8 mouse cellular contexts compared by ENCODE assay signal in the genomic region with DNA sequence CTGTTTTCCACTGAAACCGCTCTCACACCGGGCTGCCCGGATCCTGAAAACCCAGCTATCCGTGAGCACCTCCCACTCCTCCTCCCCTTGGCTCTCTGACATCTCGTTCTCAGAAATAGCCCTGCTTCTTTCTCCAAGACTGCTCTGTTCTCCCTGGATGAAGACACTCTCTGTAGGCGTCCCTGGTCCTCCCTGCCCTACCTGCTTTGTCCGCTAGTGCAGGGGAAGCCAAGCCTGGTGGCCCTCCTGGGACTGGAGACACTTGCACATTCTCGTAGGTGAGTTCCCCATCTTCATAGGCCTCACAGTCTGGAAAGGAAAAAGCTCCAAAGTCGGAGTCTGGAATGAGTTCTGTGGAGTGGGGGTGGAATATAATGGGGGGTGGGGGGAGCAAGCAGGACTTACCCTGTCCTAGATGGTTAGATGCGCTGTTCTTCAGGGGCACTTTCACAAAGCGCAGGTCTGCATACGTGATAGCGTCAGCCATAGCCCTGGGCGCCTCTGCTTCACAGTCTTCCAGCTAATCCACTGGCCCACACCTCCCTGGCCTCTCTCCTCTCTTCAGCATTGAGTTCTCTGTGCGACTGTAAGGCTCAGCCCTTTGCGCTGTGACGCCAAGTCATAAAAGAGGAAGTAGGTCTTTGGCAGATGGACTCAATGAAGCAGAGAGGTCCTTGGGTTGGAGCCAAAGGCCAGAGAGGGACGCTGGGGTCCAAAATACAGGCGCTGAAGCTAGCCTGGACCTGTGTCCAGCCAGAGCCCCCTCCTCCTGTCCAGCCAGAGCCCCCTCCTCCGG. TPM values are rescaled to one million over a fixed set of nuclear protein-coding genes. Genes with fewer than 3 reads are reported as not detected.
DNase-seq lines count a peak whose midpoint lies in the region; ATAC-seq lines count a peak whose summit lies in the region.

Gene Cd72, minus strand, starts transcription at position 588 of the 796 bp plus-strand sequence.

- peak within 1 kb of the TSS; percentile 17 for H3K4me3 ChIP-seq in lung, embryonic 16.5 days (ENCODE audit: low read length)
- peak within 1 kb of the TSS; percentile 42 for H3K4me3 ChIP-seq in forebrain, embryonic 10.5 days

- H3K9ac ChIP-seq in lung, embryonic 16.5 days (ENCODE audit: low read length) = peak within 1 kb of the TSS; percentile 39

- no peak for DNase-seq in lung, postnatal 25 days (ENCODE audit: low spot score)
- DNase-seq in forebrain, embryonic 10.5 days (ENCODE audit: extremely low spot score, low spot score) = no peak
- DNase-seq in large intestine, adult 2 months (ENCODE audit: low read depth, low spot score) = no peak
- no peak for DNase-seq in gastrocnemius, postnatal 10 days
- DNase-seq in layer of hippocampus, adult 8-10 months (ENCODE audit: low spot score in 2 of 2) = no peak
- no peak for DNase-seq in left cerebral cortex, adult 8-10 months (ENCODE audit: low spot score in 2 of 2)

- H3K4me1 ChIP-seq in lung, embryonic 16.5 days (replicated peaks; ENCODE audit: control insufficient read depth, insufficient read depth, low read length) = peaks cover 15% of the 10 kb centered on the region
- H3K4me1 ChIP-seq in forebrain, embryonic 10.5 days = peaks cover 29% of the 10 kb centered on the region

- H3K27ac ChIP-seq in lung, embryonic 16.5 days (ENCODE audit: low read length) = no peak within 1 kb of the TSS
- peak within 1 kb of the TSS; percentile 12; the same call in 1 of the 2 replicates for H3K27ac ChIP-seq in forebrain, embryonic 10.5 days

- H3K36me3 ChIP-seq in lung, embryonic 16.5 days (ENCODE audit: control insufficient read depth, insufficient read depth, low read length) = no peaks in the 10 kb centered on the region
- H3K36me3 ChIP-seq in forebrain, embryonic 10.5 days (replicated peaks) = no peaks in the 10 kb centered on the region

- peak within 1 kb of the TSS; percentile 45 for H3K4me2 ChIP-seq in lung, embryonic 16.5 days (ENCODE audit: low read depth, low read length)

- 29% methylated on average over 20 of the region's 20 CpGs for WGBS in lung, embryonic 16.5 days
- 36% methylated on average over 20 of the region's 20 CpGs for WGBS in forebrain, embryonic 10.5 days
- WGBS in large intestine, adult 2 months = 28% methylated on average over 20 of the region's 20 CpGs

- no peak for ATAC-seq in lung, embryonic 16.5 days (ENCODE audit: low read depth)
- ATAC-seq in monocyte, adult 5-6 weeks (replicated peaks; ENCODE audit: insufficient number of reproducible peaks, low FRiP score, low TSS enrichment, poor library complexity, severe bottlenecking) = peak; percentile 74

- peaks cover 25% of the 10 kb centered on the region for H3K27me3 ChIP-seq in lung, embryonic 16.5 days (ENCODE audit: control insufficient read depth, insufficient read depth, low read depth, low read length)
- H3K27me3 ChIP-seq in forebrain, embryonic 10.5 days (ENCODE audit: poor library complexity, severe bottlenecking) = peaks cover 49% of the 10 kb centered on the region

- peaks cover 3% of the 10 kb centered on the region; the same call in 1 of the 2 replicates for H3K9me3 ChIP-seq in lung, embryonic 16.5 days (ENCODE audit: control insufficient read depth, low read length)
- H3K9me3 ChIP-seq in forebrain, embryonic 10.5 days = no peaks in the 10 kb centered on the region

RNA-seq across cellular contexts. Expression of gene Cd72, which starts in this region (rescaled TPM):
- 2.0 and 3.0 TPM in 2 replicates for polyA plus RNA-seq in lung, embryonic 16.5 days (2015; fragmentation: Nextera tagmentation; extraction: Ambion mirVana)
- 2.3 and 2.4 TPM in 2 replicates for polyA plus RNA-seq in forebrain, embryonic 10.5 days (2016; fragmentation: Nextera tagmentation; extraction: Ambion mirVana)
- 14.6 and 14.9 TPM in 2 replicates for polyA plus RNA-seq in large intestine, adult 2 months (2012; rRNA removed)
- 76.6 to 146 TPM (median 108 TPM) in 3 replicates for total RNA-seq in monocyte, adult 5-6 weeks (2017)
- under 1 TPM in 1 of 2 experiments, not detected in 1; 0.61 TPM for total RNA-seq in gastrocnemius, postnatal 10 days (2021)
- total RNA-seq in layer of hippocampus, adult 8-10 months (2022) = 1 to 10 TPM in 1 of 4 experiments, under 1 TPM in 2, not detected in 1; 0.49 to 1.2 (median 0.81) TPM
- 1 to 10 TPM in 3 of 4 experiments, under 1 TPM in 1; 0.38 to 2.9 (median 1.6) TPM for total RNA-seq in left cerebral cortex, adult 8-10 months (2022)

Comparison
In these comparisons a context has a peak if more than half of its experiments do, and no peak if none do; other contexts are left out.
1. RNA of gene Cd72 (total RNA-seq): 76.6 to 146 TPM in monocyte, adult 5-6 weeks; 0.38 to 2.9 TPM in left cerebral cortex, adult 8-10 months, 0.49 to 1.2 TPM in layer of hippocampus, adult 8-10 months and 0.61 TPM in gastrocnemius, postnatal 10 days; every median in the first group is over 10 times any median in the second.